Mouse (Mus musculus): Measurements from ENCODE around the gene Dnmt3l.

GRCm38 (mm10) chr10:78104555-78105490 is 63.1 kb downstream of the Dnmt3l start:
- TF ChIP-seq CTCF (IDR thresholded peaks at IDR 0.05; ENCODE audit: borderline replicate concordance, control insufficient read depth, extremely low read depth, insufficient read depth, low read length, poor library complexity) (no peak), POLR2A (IDR thresholded peaks at IDR 0.05; ENCODE audit: control insufficient read depth, extremely low read depth, insufficient read depth, low read length, poor library complexity) (no peak)

Data from thymus, adult 2 months (tissue).